Mouse (Mus musculus): Measurements from ENCODE around the gene Amdhd2. TPM values are rescaled to one million over a fixed set of nuclear protein-coding genes. Genes with fewer than 3 reads are reported as not detected.

Amdhd2 gene
- polyA plus RNA-seq, 1 experiment from 2014 or later, result 50.0 TPM

- Histone ChIP-seq H3K9me3 (no peaks in the 10 kb centered on the region), H3K27me3 (ENCODE audit: insufficient read depth, poor library complexity, severe bottlenecking) (no peaks in the 10 kb centered on the region), H3K4me1 (replicated peaks) (peaks cover 30% of the 10 kb centered on the region), H3K27ac (no peak overlapping the region), H3K4me3 (no peak overlapping the region), H3K36me3 (peaks cover 10% of the 10 kb centered on the region)
- WGBS, result 83% methylated on average over 8 of the region's 8 CpGs
- DNase-seq (ENCODE audit: low spot score), result no peak
Observed at GRCm38 (mm10) chr17:24192848-24193247, 29.3 kb upstream of the Amdhd2 start.

DNA sequence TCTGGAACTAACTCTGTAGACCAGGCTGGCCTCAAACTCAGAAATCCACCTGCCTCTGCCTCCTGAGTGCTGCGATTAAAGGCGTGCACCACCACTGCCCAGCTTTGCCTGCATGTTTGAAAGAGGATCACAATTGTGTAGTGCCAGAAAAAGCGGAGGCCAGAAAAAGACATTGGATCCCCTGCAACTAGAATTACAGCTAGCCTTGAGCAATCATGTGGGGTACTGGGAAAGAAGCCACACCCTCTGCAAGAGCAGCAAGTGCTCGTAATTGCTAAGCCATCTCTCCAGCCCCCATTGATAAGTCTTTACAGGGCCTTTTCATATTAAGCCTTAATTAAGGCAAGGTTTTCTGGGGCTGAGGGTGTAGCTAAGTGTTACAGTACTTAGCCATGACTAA is 27.9 kb upstream of the Amdhd2 start:
- Histone ChIP-seq H3K27ac (no peak overlapping the region), H3K4me1 (replicated peaks) (peaks cover 19% of the 10 kb centered on the region), H3K36me3 (peaks cover 12% of the 10 kb centered on the region), H3K27me3 (ENCODE audit: insufficient read depth, poor library complexity, severe bottlenecking) (no peaks in the 10 kb centered on the region), H3K9me3 (no peaks in the 10 kb centered on the region), H3K4me3 (no peak overlapping the region)
- no peak for DNase-seq (ENCODE audit: low spot score)
- WGBS, result 85% methylated on average over 4 of the region's 4 CpGs

DNA sequence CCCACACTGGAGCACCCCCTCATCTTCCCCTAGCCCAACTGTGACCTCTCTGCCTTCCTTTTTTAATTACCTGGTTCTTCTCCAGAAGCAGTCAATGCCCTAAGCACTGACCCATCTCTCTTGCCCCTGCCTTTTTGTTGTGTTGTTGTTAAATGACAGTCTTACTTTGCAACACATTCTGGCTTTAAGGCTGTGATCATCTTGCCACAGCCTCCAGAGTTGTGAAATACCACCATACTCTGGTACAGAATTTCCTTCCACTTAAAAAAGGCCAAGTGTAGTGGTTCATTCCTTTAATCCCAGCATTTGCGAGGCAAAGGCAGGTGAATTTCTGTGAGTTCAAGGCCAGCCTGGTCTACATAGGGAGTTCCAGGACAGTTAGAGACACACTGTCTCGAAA is 27.4 kb upstream of the Amdhd2 start:
- no peak overlapping the region for H3K4me3 ChIP-seq
- H3K27ac ChIP-seq, result no peak overlapping the region
- no peak for DNase-seq (ENCODE audit: low spot score)
- no peaks in the 10 kb centered on the region for H3K27me3 ChIP-seq (ENCODE audit: insufficient read depth, poor library complexity, severe bottlenecking)
- no peaks in the 10 kb centered on the region for H3K9me3 ChIP-seq
- peaks cover 14% of the 10 kb centered on the region for H3K36me3 ChIP-seq
- H3K4me1 ChIP-seq (replicated peaks), result peaks cover 19% of the 10 kb centered on the region
- 88% methylated on average over 2 of the region's 2 CpGs for WGBS

DNA sequence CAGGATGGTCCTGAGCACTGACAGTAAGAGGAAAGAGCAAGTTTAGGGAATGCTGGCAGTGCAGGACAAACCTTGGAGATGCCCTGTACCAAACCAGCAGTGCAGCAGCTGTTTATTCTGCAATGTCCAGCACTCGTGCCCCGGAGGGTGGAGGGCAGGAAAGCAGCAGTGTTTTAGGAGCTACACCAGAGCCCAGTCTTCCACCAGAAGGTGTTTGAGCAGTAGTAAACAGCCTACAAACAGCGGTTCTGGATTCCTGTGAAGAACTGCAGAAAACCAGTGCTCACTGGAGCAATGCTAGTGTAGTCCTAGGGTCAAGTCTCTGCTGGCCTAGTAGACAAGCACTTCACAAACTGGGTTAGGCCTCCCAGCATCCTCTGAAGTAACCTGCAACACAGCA is 10.7 kb upstream of the Amdhd2 start:
- no peaks in the 10 kb centered on the region for H3K36me3 ChIP-seq
- DNase-seq (ENCODE audit: low spot score), result no peak
- no peaks in the 10 kb centered on the region for H3K27me3 ChIP-seq (ENCODE audit: insufficient read depth, poor library complexity, severe bottlenecking)
- H3K4me3 ChIP-seq, result no peak overlapping the region
- peaks cover 7% of the 10 kb centered on the region for H3K4me1 ChIP-seq (replicated peaks)
- 84% methylated on average over 3 of the region's 3 CpGs for WGBS
- H3K27ac ChIP-seq, result no peak overlapping the region
- H3K9me3 ChIP-seq, result no peaks in the 10 kb centered on the region

DNA sequence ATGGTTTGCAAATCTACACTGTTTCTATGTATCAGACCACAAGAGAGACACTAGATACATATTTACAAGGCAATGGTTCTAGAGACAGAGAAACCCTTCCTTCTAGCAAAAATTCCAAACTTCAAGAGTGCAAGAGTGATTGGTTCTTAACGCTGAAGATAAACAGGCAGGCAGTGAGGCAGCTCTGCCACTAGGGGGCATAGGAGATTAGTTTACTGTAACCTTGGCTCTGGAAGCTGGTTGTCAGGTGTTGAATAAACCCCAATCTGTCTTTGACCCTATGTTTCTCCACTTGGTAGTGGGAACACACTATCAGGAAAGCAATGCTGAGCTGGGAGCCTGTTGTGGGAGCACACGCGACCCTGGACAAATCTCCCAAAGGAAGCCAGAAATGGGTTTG is 9.9 kb upstream of the Amdhd2 start:
- H3K36me3 ChIP-seq, result no peaks in the 10 kb centered on the region
- peak; percentile 61 for DNase-seq (ENCODE audit: low spot score)
- H3K4me1 ChIP-seq (replicated peaks), result peaks cover 8% of the 10 kb centered on the region
- no peak overlapping the region for H3K4me3 ChIP-seq
- H3K9me3 ChIP-seq, result no peaks in the 10 kb centered on the region
- H3K27ac ChIP-seq, result no peak overlapping the region
- 3% methylated on average over 3 of the region's 3 CpGs for WGBS
- no peaks in the 10 kb centered on the region for H3K27me3 ChIP-seq (ENCODE audit: insufficient read depth, poor library complexity, severe bottlenecking)

DNA sequence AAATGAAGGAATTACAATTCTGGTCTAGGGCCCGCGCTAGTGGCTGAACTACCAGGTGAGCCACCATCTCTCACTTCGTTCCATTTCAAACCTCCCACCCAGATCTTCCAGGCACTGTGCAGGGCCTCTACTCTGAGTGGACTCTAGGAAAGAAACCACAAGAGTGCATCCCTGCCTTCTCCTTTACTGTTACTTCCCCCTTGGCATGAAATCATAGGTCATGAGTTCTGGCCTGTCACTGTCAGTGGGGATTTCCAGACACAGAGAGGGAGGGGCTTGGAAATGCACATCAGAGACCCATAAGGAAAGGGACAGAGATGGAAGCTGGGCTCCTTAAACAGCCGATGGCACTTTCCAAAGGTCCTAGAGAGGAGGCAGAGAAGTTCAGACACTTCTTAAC is 8.2 kb upstream of the Amdhd2 start:
- peaks cover 23% of the 10 kb centered on the region for H3K4me1 ChIP-seq (replicated peaks)
- H3K9me3 ChIP-seq, result no peaks in the 10 kb centered on the region
- no peak overlapping the region for H3K4me3 ChIP-seq
- peaks cover 13% of the 10 kb centered on the region for H3K36me3 ChIP-seq
- 86% methylated on average over 4 of the region's 4 CpGs for WGBS
- no peak for DNase-seq (ENCODE audit: low spot score)
- no peaks in the 10 kb centered on the region for H3K27me3 ChIP-seq (ENCODE audit: insufficient read depth, poor library complexity, severe bottlenecking)
- H3K27ac ChIP-seq, result no peak overlapping the region

GRCm38 (mm10) chr17:24170729-24171128 is 7.2 kb upstream of the Amdhd2 start:
- H3K4me3 ChIP-seq, result no peak overlapping the region
- no peak overlapping the region for H3K27ac ChIP-seq
- no peak for DNase-seq (ENCODE audit: low spot score)
- peaks cover 18% of the 10 kb centered on the region for H3K36me3 ChIP-seq
- no peaks in the 10 kb centered on the region for H3K9me3 ChIP-seq
- WGBS, result 81% methylated on average over 5 of the region's 5 CpGs
- H3K4me1 ChIP-seq (replicated peaks), result peaks cover 23% of the 10 kb centered on the region
- H3K27me3 ChIP-seq (ENCODE audit: insufficient read depth, poor library complexity, severe bottlenecking), result no peaks in the 10 kb centered on the region

DNA sequence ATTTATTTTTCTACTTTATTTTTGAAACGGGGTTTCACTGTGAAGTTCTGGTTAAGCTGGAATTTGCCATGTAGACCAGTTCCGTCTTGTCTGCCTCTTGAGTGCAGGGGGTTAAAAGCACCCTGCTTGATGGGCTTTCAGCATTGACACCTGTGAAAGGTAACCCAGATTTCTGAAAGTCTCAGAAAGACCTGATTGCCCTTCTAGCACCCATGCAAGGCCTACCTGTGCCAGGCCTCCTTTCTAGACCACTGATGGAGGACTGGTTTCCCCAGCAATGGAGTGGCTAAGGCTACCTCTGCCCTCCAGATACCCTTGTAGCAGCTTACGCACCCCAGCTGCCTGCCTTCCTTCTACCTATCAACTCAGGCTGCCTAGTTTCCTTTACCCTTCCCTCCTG is 6.6 kb upstream of the Amdhd2 start:
- H3K9me3 ChIP-seq, result no peaks in the 10 kb centered on the region
- peaks cover 24% of the 10 kb centered on the region for H3K36me3 ChIP-seq
- WGBS, result 65% methylated on average over 3 of the region's 3 CpGs
- no peak for DNase-seq (ENCODE audit: low spot score)
- H3K4me1 ChIP-seq (replicated peaks), result peaks cover 23% of the 10 kb centered on the region
- peak overlapping the region; percentile 96 for H3K4me3 ChIP-seq
- no peaks in the 10 kb centered on the region for H3K27me3 ChIP-seq (ENCODE audit: insufficient read depth, poor library complexity, severe bottlenecking)
- H3K27ac ChIP-seq, result peak overlapping the region; percentile 100

DNA sequence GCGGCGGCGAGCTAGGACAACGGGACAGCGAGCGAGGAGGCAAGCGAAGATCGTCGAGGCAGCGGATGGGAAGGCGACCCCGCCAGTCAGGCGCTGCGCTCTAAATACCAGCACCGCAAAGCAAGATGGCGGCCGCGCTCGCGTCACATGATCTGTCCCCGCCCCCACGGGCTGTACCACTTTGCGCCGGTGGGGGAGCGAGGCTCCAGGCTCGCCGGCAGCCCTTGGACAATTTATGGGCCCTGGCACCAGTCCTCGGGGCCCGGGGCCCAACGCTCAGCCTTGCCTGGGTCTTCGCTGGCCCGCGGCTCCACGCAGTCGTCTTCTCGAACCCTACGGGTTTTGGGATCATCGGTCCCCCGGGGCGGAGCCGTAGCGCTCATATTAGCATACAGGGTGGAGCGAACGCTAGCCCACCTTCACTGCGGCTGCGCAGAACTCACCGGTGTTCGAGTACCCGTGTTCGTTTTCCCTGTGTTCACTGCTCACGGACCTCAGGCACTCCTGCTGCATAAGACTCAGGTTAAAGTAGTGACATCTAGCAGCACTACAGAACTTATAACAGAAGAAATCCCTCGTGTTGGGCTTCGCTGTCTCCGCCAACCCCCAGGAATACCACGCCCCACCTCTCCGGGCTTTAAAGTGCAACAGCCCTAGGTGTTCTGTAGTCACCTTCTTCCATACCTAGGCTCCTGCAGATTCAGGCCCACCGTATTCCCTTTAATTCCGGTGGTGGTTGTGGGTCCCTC is 5.9 kb upstream of the Amdhd2 start, which contains the start of gene Atp6v0c:
Gene Atp6v0c (minus strand): TSS at position 386 of the 749 bp plus-strand sequence.
- whole genome bisulfite sequencing, result 1% methylated on average over 58 of the region's 58 CpGs
- H3K9me3 ChIP-seq, result no peaks in the 10 kb centered on the region
- H3K27me3 ChIP-seq (ENCODE audit: insufficient read depth, poor library complexity, severe bottlenecking), result no peaks in the 10 kb centered on the region
- DNase-seq (ENCODE audit: low spot score), result peak; percentile 96
- peaks cover 27% of the 10 kb centered on the region for H3K4me1 ChIP-seq (replicated peaks)
- peak within 1 kb of the TSS; percentile 100 for H3K27ac ChIP-seq
- H3K4me3 ChIP-seq, result peak within 1 kb of the TSS; percentile 96
- H3K36me3 ChIP-seq, result peaks cover 31% of the 10 kb centered on the region

- Histone ChIP-seq H3K4me3 (peak overlapping the region; percentile 96), H3K27ac (peak overlapping the region; percentile 100), H3K27me3 (ENCODE audit: insufficient read depth, poor library complexity, severe bottlenecking) (no peaks in the 10 kb centered on the region), H3K9me3 (no peaks in the 10 kb centered on the region), H3K36me3 (peaks cover 33% of the 10 kb centered on the region), H3K4me1 (replicated peaks) (peaks cover 27% of the 10 kb centered on the region)
- under 1% methylated on average over 41 of the region's 41 CpGs for WGBS
- DNase-seq (ENCODE audit: low spot score), result peak; percentile 74
Observed at GRCm38 (mm10) chr17:24168590-24169277, 5.2 kb upstream of the Amdhd2 start.

DNA sequence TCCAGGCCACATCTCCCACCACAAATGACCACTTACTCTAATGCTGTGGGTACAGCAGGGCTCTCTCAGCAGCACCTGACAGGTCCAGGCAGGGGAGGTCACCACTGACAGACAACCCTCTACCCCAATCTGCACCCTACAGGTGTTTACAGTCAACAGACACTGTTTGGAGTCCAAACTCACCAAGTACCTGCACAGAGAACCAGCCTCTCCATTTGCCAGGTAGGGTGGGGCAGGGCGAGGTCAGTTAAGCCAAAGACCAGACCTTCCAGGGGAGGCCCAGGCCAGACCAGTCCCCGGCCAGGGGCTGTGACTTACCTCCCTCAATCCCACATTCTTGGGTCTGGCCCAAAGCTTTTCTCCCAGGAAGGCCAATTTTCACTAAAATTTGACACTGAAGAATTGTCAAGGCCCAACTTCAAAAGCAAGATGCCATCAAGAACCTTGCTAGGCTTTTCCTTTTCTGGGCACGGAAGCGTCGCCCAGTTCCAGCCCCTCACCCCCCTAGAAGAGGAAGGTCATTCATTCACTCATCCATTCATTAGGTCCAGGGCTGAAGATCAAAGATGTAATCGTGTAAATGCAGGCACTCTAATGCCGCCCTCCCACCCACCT is 4.4 kb upstream of the Amdhd2 start:
- H3K4me1 ChIP-seq (replicated peaks), result peaks cover 31% of the 10 kb centered on the region
- 65% methylated on average over 7 of the region's 7 CpGs for WGBS
- peak overlapping the region; percentile 100 for H3K27ac ChIP-seq
- no peaks in the 10 kb centered on the region for H3K27me3 ChIP-seq (ENCODE audit: insufficient read depth, poor library complexity, severe bottlenecking)
- H3K9me3 ChIP-seq, result no peaks in the 10 kb centered on the region
- no peak for DNase-seq (ENCODE audit: low spot score)
- peaks cover 33% of the 10 kb centered on the region for H3K36me3 ChIP-seq
- peak overlapping the region; percentile 96 for H3K4me3 ChIP-seq

DNA sequence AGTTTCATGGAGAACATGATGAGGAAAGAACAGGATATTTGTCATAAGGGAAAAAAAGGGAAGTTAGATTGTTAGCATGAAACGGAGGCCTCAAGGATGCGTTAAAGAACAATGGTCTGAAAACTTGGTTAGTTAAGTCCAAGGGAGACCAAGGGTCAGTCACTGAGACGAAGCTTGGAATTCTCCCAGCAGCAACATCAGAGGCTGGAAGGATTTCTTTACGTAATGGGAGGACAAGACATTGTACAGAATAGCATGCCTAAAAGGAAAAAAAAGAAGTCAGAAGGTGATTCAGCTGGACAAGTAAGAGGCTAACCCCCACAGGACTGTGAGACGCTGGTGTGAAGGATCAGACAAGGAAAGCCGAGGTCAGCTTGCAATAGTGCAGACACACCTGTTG is 3.6 kb upstream of the Amdhd2 start:
- no peak for DNase-seq (ENCODE audit: low spot score)
- H3K9me3 ChIP-seq, result no peaks in the 10 kb centered on the region
- no peak overlapping the region for H3K27ac ChIP-seq
- no peaks in the 10 kb centered on the region for H3K27me3 ChIP-seq (ENCODE audit: insufficient read depth, poor library complexity, severe bottlenecking)
- 92% methylated on average over 6 of the region's 6 CpGs for WGBS
- peaks cover 39% of the 10 kb centered on the region for H3K4me1 ChIP-seq (replicated peaks)
- H3K36me3 ChIP-seq, result peaks cover 33% of the 10 kb centered on the region
- H3K4me3 ChIP-seq, result peak overlapping the region; percentile 96; the same call in 1 of the 2 replicates
